Mouse (Mus musculus): ENCODE results near the gene Gm12248. TPM values are rescaled to one million over a fixed set of nuclear protein-coding genes. Genes with fewer than 3 reads are reported as not detected.

Gm12248 gene
- polyA plus RNA-seq, 1 experiment: 1.5 TPM

DNA sequence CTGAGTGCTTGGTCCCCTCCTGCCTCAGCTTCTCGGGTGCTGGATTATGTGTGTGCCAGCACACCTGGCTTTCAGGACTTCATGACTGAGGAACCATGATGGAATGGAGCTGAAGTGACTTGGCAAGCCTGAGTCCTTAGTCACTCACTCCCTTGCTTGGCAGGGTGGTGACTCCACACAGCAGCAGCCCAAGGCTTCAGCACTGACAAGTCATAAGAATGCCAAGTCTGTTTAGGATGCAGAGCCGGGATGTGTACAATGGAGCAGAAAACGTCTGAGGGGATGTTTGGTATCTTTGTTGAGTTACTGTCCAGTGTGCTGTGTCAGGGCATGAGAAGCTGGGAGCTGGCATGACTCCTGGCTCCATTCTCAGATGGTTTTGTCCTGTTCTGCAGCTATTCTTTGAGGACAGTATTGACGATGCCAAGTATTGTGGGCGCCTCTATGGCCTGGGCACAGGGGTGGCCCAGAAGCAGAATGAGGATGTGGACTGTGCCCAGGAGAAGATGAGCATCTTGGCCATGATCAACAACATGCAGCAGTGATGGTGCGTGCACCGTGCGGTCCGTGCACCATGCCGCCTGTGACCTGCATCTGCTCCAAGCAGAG is 24.2 kb upstream of the Gm12248 start:
- TF ChIP-seq POLR2A (IDR thresholded peaks at IDR 0.05; ENCODE audit: control insufficient read depth, low read depth, low read length): no peak
- TF ChIP-seq CTCF (IDR thresholded peaks at IDR 0.05; ENCODE audit: control insufficient read depth, insufficient read depth, insufficient replicate concordance, low read depth, low read length): no peak
- H3K27me3 ChIP-seq (ENCODE audit: control insufficient read depth, insufficient read depth, low read length): no peaks in the 10 kb centered on the region
- no peak overlapping the region for H3K27ac ChIP-seq (ENCODE audit: control insufficient read depth, insufficient read depth, low read depth, low read length)
- no peaks in the 10 kb centered on the region for H3K4me1 ChIP-seq (ENCODE audit: control insufficient read depth, insufficient read depth, low read length)
- peaks cover 6% of the 10 kb centered on the region for H3K36me3 ChIP-seq (ENCODE audit: control insufficient read depth, insufficient read depth, low read length)
- H3K4me3 ChIP-seq (ENCODE audit: control insufficient read depth, low read depth, low read length): no peak overlapping the region

- no peak for TF ChIP-seq POLR2A (IDR thresholded peaks at IDR 0.05; ENCODE audit: control insufficient read depth, low read depth, low read length)
- no peak for TF ChIP-seq CTCF (IDR thresholded peaks at IDR 0.05; ENCODE audit: control insufficient read depth, insufficient read depth, insufficient replicate concordance, low read depth, low read length)
- Histone ChIP-seq H3K4me3 (ENCODE audit: control insufficient read depth, low read depth, low read length) (no peak overlapping the region), H3K27ac (ENCODE audit: control insufficient read depth, insufficient read depth, low read depth, low read length) (no peak overlapping the region), H3K36me3 (ENCODE audit: control insufficient read depth, insufficient read depth, low read length) (peaks cover 6% of the 10 kb centered on the region), H3K4me1 (ENCODE audit: control insufficient read depth, insufficient read depth, low read length) (no peaks in the 10 kb centered on the region), H3K27me3 (ENCODE audit: control insufficient read depth, insufficient read depth, low read length) (no peaks in the 10 kb centered on the region)
These were observed 23.6 kb upstream of the Gm12248 start for GRCm38 (mm10) chr11:58116560-58116959.

GRCm38 (mm10) chr11:58107664-58108337 is 14.9 kb upstream of the Gm12248 start:
- Histone ChIP-seq H3K27ac (ENCODE audit: control insufficient read depth, insufficient read depth, low read depth, low read length) (no peak overlapping the region), H3K4me1 (ENCODE audit: control insufficient read depth, insufficient read depth, low read length) (peaks cover 7% of the 10 kb centered on the region), H3K36me3 (ENCODE audit: control insufficient read depth, insufficient read depth, low read length) (no peaks in the 10 kb centered on the region; the same call in 1 of the 2 replicates), H3K27me3 (ENCODE audit: control insufficient read depth, insufficient read depth, low read length) (no peaks in the 10 kb centered on the region), H3K4me3 (ENCODE audit: control insufficient read depth, low read depth, low read length) (no peak overlapping the region)
- TF ChIP-seq POLR2A (IDR thresholded peaks at IDR 0.05; ENCODE audit: control insufficient read depth, low read depth, low read length): no peak
- no peak for TF ChIP-seq CTCF (IDR thresholded peaks at IDR 0.05; ENCODE audit: control insufficient read depth, insufficient read depth, insufficient replicate concordance, low read depth, low read length)

DNA sequence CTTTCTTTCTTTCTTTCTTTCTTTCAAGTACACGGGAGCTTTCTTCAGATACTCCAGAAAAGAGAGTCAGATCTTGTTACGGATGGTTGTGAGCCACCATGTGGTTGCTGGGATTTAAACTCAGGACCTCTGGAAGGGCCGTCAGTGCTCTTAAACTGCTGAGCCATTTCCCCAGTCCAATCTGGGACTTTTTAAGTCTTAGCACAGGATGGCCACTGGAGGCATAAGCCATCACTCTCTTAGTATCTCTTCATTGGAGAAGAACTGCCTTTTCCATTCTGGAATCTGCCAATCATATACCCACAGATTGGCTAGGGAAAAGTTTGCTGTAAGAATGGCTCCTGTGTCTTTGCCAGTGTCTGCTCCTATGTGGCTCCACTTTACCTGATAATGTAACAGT is 14.1 kb upstream of the Gm12248 start:
- H3K27me3 ChIP-seq (ENCODE audit: control insufficient read depth, insufficient read depth, low read length): no peaks in the 10 kb centered on the region
- no peak overlapping the region for H3K4me3 ChIP-seq (ENCODE audit: control insufficient read depth, low read depth, low read length)
- TF ChIP-seq CTCF (IDR thresholded peaks at IDR 0.05; ENCODE audit: control insufficient read depth, insufficient read depth, insufficient replicate concordance, low read depth, low read length) (no peak), POLR2A (IDR thresholded peaks at IDR 0.05; ENCODE audit: control insufficient read depth, low read depth, low read length) (no peak)
- H3K36me3 ChIP-seq (ENCODE audit: control insufficient read depth, insufficient read depth, low read length): no peaks in the 10 kb centered on the region; the same call in 1 of the 2 replicates
- no peak overlapping the region for H3K27ac ChIP-seq (ENCODE audit: control insufficient read depth, insufficient read depth, low read depth, low read length)
- H3K4me1 ChIP-seq (ENCODE audit: control insufficient read depth, insufficient read depth, low read length): peaks cover 13% of the 10 kb centered on the region

DNA sequence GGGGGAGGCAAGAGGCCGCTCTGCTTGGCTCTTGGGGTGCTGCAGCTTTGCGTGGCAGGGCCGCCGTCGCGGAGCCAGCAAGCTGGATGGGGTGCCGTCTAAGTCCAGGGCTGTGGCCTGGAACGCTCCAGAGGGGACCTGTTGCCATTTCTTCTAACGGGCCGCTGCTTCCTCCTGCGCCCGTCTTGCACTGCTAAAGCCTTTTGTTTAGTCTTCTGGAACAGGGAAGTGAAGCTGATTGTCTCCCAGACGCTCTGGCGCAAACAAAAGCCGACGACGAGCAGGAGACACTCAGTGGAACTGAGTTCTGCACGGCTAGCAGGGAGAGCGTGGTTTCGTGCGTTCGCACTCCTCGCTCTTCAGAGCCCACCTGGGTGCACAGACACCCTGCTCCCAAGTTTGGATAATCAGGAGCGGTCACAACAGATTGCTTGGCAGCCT is 11.4 kb upstream of the Gm12248 start:
- H3K27me3 ChIP-seq (ENCODE audit: control insufficient read depth, insufficient read depth, low read length): no peaks in the 10 kb centered on the region
- TF ChIP-seq CTCF (IDR thresholded peaks at IDR 0.05; ENCODE audit: control insufficient read depth, insufficient read depth, insufficient replicate concordance, low read depth, low read length) (no peak), POLR2A (IDR thresholded peaks at IDR 0.05; ENCODE audit: control insufficient read depth, low read depth, low read length) (no peak; the same call in 1 of the 2 replicates)
- H3K4me3 ChIP-seq (ENCODE audit: control insufficient read depth, low read depth, low read length): peak overlapping the region; percentile 93
- peak overlapping the region; percentile 75 for H3K27ac ChIP-seq (ENCODE audit: control insufficient read depth, insufficient read depth, low read depth, low read length)
- no peaks in the 10 kb centered on the region for H3K36me3 ChIP-seq (ENCODE audit: control insufficient read depth, insufficient read depth, low read length)
- H3K4me1 ChIP-seq (ENCODE audit: control insufficient read depth, insufficient read depth, low read length): peaks cover 13% of the 10 kb centered on the region

- Histone ChIP-seq H3K4me1 (ENCODE audit: control insufficient read depth, insufficient read depth, low read length) (peaks cover 13% of the 10 kb centered on the region), H3K27me3 (ENCODE audit: control insufficient read depth, insufficient read depth, low read length) (no peaks in the 10 kb centered on the region), H3K36me3 (ENCODE audit: control insufficient read depth, insufficient read depth, low read length) (no peaks in the 10 kb centered on the region), H3K4me3 (ENCODE audit: control insufficient read depth, low read depth, low read length) (peak within 1 kb of the TSS; percentile 93), H3K27ac (ENCODE audit: control insufficient read depth, insufficient read depth, low read depth, low read length) (peak within 1 kb of the TSS; percentile 98)
- TF ChIP-seq POLR2A (IDR thresholded peaks at IDR 0.05; ENCODE audit: control insufficient read depth, low read depth, low read length) (peak; percentile 89), CTCF (IDR thresholded peaks at IDR 0.05; ENCODE audit: control insufficient read depth, insufficient read depth, insufficient replicate concordance, low read depth, low read length) (no peak)
These were observed 10.9 kb upstream of the Gm12248 start, which contains the start of gene Cnot8 for GRCm38 (mm10) chr11:58103697-58104306. TSS of gene Cnot8 (plus strand) at chr11:58104153.

DNA sequence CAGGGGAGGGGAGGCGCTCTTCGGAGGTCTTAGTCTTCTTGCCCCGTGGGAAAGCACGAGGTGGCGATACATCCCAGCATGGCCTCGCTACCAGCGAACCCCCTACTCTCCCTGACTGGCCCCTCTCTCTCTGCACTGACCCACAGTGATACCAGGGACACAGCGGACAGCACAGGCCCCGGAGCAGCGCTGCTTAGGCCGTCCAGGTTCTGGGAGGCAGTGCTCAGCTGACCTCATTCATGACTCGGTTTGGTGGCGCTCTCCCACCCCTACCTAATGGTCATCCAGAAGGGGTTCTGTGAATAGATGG is 10.4 kb upstream of the Gm12248 start:
- H3K27me3 ChIP-seq (ENCODE audit: control insufficient read depth, insufficient read depth, low read length): no peaks in the 10 kb centered on the region
- H3K4me3 ChIP-seq (ENCODE audit: control insufficient read depth, low read depth, low read length): peak overlapping the region; percentile 93
- TF ChIP-seq POLR2A (IDR thresholded peaks at IDR 0.05; ENCODE audit: control insufficient read depth, low read depth, low read length) (no peak), CTCF (IDR thresholded peaks at IDR 0.05; ENCODE audit: control insufficient read depth, insufficient read depth, insufficient replicate concordance, low read depth, low read length) (no peak; the same call in 1 of the 2 replicates)
- peaks cover 13% of the 10 kb centered on the region for H3K4me1 ChIP-seq (ENCODE audit: control insufficient read depth, insufficient read depth, low read length)
- H3K27ac ChIP-seq (ENCODE audit: control insufficient read depth, insufficient read depth, low read depth, low read length): peak overlapping the region; percentile 98
- H3K36me3 ChIP-seq (ENCODE audit: control insufficient read depth, insufficient read depth, low read length): no peaks in the 10 kb centered on the region

Data from testis, adult 2 months (tissue).